Mouse (Mus musculus): ENCODE measurements at regions not wholly inside any gene's neighbourhood (a gene's known extent, or its start where the extent isn't known, plus 50 kb on each side); places are given as distances from the start of the nearest gene placed in this dataset.
A peak's percentile ranks its signal among the peaks of the same experiment; 100 is the strongest.

DNA sequence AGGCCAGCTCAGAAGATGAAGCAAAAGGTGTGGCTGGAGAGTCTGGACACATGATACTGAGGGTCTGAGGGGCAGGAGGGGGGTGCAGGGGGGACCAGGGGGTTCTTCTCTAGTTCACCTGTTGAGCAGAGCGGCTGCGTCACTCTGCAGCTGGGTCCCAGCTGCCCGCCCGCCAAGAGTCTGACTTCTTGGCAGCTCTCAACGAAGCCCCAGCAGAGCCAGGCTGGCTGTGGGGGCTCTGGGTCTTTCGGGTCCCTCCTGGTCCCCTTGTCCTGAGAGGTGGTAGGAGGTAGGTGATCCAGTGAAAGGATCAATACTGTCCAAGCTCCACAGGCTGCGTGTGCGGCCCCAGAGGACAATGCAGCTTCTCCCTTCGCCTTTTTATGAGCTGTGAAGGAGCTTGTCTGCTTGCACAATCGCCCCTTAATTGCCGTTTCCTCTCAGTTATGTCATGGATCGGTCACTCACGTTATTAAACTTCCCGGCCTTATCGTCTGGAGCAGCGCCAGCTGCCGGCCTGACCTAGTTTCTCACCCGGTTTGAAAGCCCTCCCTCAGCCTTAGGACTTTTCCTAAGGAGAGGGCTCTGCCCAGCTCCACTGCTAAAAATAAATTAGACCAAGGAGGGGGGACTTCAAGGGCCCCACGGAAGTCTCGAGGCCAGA is 98.4 kb upstream of the Ptpn1 start:
- H3K4me3 ChIP-seq (ENCODE audit: low read depth, low read length), result no peak overlapping the region
- H3K4me1 ChIP-seq (replicated peaks; ENCODE audit: control insufficient read depth, insufficient read depth, low read length), result peaks cover 17% of the 10 kb centered on the region
- no peak for ATAC-seq (replicated peaks; ENCODE audit: low FRiP score)
- H3K27me3 ChIP-seq (replicated peaks; ENCODE audit: control insufficient read depth, insufficient read depth, low read length), result peaks cover 1% of the 10 kb centered on the region
- no peak overlapping the region for H3K27ac ChIP-seq (ENCODE audit: low read depth, low read length)
- H3K9ac ChIP-seq (ENCODE audit: low read depth, low read length), result no peak overlapping the region
- WGBS, result 39% methylated on average over 20 of the region's 20 CpGs
- H3K9me3 ChIP-seq (ENCODE audit: control insufficient read depth, low read length), result no peaks in the 10 kb centered on the region
- peak overlapping the region; percentile 20; the same call in 1 of the 2 replicates for H3K4me2 ChIP-seq
- no peaks in the 10 kb centered on the region for H3K36me3 ChIP-seq (ENCODE audit: control insufficient read depth, insufficient read depth, low read length)
- no peak for DNase-seq (ENCODE audit: low spot score)

DNA sequence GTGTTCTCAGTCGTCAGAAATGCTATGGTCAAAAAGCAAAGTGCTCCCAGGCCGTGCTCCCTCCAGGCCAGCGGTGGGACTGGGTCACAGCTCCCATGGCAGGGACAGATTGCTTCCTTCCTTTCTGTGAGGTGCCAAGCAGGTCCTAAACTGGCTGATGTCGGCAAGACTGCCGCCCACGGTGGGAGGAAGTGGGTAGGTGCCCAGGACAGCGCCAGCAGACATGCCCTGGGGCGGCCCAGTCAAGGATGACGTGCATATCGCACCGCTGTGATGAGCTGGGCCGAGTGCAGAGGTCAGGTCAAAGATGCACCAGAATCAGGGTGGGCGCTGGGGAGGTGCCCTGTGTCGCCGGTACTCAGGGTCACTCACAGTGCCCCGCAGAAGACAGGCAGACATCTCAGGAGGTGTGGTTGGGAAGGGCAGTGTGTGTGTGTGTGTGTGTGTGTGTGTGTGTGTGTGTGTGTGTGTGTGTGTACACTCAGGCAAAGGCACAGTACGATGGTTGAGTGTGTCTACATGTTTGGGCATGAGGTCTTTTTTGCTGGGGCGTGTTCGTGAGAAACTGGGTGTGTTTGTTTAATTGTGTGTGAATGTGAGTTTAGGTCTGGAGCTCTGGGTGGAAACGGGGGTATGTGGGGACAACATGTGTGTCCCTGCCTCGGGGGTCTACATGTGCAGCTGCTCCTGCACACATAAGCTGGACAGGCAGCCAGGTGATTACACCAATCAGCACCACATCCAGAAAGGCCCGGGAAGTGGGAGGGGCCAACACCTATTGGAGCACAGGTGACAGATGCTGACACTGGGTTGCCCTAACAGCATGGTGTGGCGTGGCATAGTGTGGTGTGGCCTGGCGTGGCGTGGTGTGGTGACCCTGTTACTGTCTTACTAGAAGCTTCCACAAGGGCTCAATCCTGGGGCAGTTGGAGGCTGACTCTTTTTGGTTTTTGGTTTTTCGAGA is 100.5 kb upstream of the Ptpn1 start:
- no peak overlapping the region for H3K9ac ChIP-seq (ENCODE audit: low read depth, low read length)
- H3K9me3 ChIP-seq (ENCODE audit: control insufficient read depth, low read length), result no peaks in the 10 kb centered on the region
- WGBS, result 80% methylated on average over 26 of the region's 26 CpGs
- peaks cover 13% of the 10 kb centered on the region for H3K4me1 ChIP-seq (replicated peaks; ENCODE audit: control insufficient read depth, insufficient read depth, low read length)
- no peak overlapping the region for H3K27ac ChIP-seq (ENCODE audit: low read depth, low read length)
- DNase-seq (ENCODE audit: low spot score), result no peak
- no peaks in the 10 kb centered on the region for H3K36me3 ChIP-seq (ENCODE audit: control insufficient read depth, insufficient read depth, low read length)
- no peak overlapping the region for H3K4me3 ChIP-seq (ENCODE audit: low read depth, low read length)
- no peak for ATAC-seq (replicated peaks; ENCODE audit: low FRiP score)
- H3K4me2 ChIP-seq, result no peak overlapping the region
- no peaks in the 10 kb centered on the region; the same call in 1 of the 2 replicates for H3K27me3 ChIP-seq (replicated peaks; ENCODE audit: control insufficient read depth, insufficient read depth, low read length)

DNA sequence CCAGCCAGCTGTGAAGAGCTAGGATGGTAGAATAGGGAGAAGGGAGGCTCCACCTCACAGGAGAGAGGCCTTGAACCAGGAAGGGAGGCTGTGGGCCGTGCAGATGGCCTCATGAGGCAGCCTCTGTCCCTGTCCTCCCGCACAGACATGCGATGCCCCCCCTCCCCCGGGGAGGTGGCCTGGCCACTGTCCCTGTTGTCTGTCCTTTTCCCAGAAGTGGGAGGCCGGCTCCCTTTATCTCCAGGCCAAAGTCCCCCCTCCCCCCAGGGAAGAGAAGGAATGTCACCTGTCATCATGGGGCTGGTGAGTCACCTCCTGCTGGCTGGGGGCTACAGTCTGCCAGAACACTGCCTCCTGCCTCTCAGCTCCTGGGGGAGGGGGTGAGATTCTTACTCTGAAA is 103.6 kb upstream of the Ptpn1 start:
- Histone ChIP-seq H3K9ac (ENCODE audit: low read depth, low read length) (no peak overlapping the region), H3K36me3 (ENCODE audit: control insufficient read depth, insufficient read depth, low read length) (no peaks in the 10 kb centered on the region), H3K27me3 (replicated peaks; ENCODE audit: control insufficient read depth, insufficient read depth, low read length) (no peaks in the 10 kb centered on the region), H3K4me1 (replicated peaks; ENCODE audit: control insufficient read depth, insufficient read depth, low read length) (peaks cover 15% of the 10 kb centered on the region), H3K9me3 (ENCODE audit: control insufficient read depth, low read length) (no peaks in the 10 kb centered on the region), H3K4me3 (ENCODE audit: low read depth, low read length) (no peak overlapping the region), H3K4me2 (no peak overlapping the region), H3K27ac (ENCODE audit: low read depth, low read length) (no peak overlapping the region)
- ATAC-seq (replicated peaks; ENCODE audit: low FRiP score), result no peak
- no peak for DNase-seq (ENCODE audit: low spot score)
- 49% methylated on average over 5 of the region's 5 CpGs for WGBS

DNA sequence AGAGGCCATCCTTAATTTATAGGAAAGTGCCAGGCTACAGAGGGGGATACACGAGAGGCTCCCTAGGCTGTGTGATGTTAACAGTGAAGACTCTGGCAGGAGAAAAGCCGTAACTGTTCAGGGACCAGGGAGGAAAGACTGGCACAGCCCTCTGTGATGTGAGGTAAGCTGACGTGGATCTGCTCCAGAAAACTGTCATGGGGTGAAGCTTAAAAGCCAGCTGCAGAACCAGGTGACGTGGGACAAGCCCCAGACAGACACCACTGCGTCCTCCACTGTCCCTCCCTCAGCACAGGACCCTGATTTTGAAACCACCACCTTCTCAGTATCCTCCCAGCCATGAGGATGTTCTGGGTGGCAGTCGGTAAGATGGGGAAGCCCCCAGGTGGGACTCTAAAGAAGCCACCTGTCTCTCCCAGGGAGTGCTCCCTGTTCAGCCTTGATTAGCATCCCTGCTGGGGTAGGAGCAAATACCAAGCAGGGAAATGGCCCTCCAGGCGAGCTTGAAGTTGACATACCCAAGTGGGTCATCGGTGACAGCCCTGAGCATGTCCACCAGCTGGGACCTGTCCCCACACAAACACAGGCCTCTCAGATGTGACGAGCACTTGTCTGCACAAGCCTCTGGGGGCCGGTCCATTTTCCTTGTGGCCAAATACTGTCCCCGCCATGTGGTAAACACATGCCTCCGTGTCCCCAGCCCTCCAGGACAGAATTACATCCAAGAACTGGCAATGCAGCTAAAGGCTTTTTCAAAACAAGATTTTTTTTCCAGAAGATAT is 104.7 kb upstream of the Ptpn1 start:
- Histone ChIP-seq H3K36me3 (ENCODE audit: control insufficient read depth, insufficient read depth, low read length) (no peaks in the 10 kb centered on the region), H3K27me3 (replicated peaks; ENCODE audit: control insufficient read depth, insufficient read depth, low read length) (no peaks in the 10 kb centered on the region), H3K4me3 (ENCODE audit: low read depth, low read length) (no peak overlapping the region), H3K9ac (ENCODE audit: low read depth, low read length) (no peak overlapping the region), H3K4me2 (no peak overlapping the region), H3K27ac (ENCODE audit: low read depth, low read length) (no peak overlapping the region), H3K9me3 (ENCODE audit: control insufficient read depth, low read length) (no peaks in the 10 kb centered on the region), H3K4me1 (replicated peaks; ENCODE audit: control insufficient read depth, insufficient read depth, low read length) (peaks cover 12% of the 10 kb centered on the region)
- WGBS, result 68% methylated on average over 12 of the region's 12 CpGs
- ATAC-seq (replicated peaks; ENCODE audit: low FRiP score) (no peak), DNase-seq (ENCODE audit: low spot score) (no peak)

DNA sequence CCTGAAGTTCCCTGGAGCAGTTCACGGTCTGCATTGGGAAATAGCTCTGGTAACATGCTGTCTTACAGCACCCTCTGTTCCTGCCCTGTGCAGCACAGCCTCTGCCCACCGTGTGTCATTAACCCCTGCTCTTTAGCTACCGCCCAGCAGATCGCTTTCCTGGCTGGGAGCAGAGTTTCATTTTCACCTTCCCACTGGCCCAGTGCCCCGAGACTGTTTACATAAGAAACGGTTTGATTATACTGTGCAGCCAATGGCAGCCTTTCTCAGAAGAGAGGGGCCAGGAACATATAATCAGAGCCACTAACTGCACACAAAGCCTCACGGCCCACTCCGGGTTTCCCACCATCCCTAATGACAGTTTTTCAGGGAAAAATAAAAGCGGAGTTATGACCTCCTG is 108.3 kb upstream of the Ptpn1 start:
- Histone ChIP-seq H3K9ac (ENCODE audit: low read depth, low read length) (no peak overlapping the region), H3K4me3 (ENCODE audit: low read depth, low read length) (no peak overlapping the region), H3K27ac (ENCODE audit: low read depth, low read length) (peak overlapping the region; percentile 65), H3K36me3 (ENCODE audit: control insufficient read depth, insufficient read depth, low read length) (no peaks in the 10 kb centered on the region), H3K9me3 (ENCODE audit: control insufficient read depth, low read length) (no peaks in the 10 kb centered on the region), H3K4me2 (no peak overlapping the region), H3K27me3 (replicated peaks; ENCODE audit: control insufficient read depth, insufficient read depth, low read length) (peaks cover 5% of the 10 kb centered on the region; the same call in 1 of the 2 replicates), H3K4me1 (replicated peaks; ENCODE audit: control insufficient read depth, insufficient read depth, low read length) (peaks cover 14% of the 10 kb centered on the region)
- ATAC-seq (replicated peaks; ENCODE audit: low FRiP score) (0 out of 2 replicates have a peak, but pooled peaks have one; percentile 32), DNase-seq (ENCODE audit: low spot score) (no peak)
- 48% methylated on average over 9 of the region's 9 CpGs for WGBS

DNA sequence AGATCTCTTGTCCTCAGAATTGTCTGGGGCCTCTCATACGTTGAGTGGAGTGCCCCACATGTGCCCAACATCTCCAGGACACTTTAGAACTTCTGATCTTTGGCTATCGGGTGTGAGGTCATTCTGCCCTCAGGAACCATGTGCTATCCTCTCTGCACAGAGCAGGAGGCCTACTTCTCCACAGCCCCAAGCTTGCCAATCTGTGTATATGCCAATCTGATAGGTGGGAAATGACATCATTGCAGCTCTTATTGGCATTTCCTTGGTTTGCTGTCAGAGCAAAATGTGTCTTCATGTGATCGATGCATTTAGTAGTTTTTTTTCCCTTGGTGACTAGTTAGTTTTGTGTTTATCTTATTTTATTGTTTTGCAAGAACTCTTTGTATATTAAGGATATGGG is 108.8 kb upstream of the Ptpn1 start:
- no peak overlapping the region for H3K4me3 ChIP-seq (ENCODE audit: low read depth, low read length)
- no peak for ATAC-seq (replicated peaks; ENCODE audit: low FRiP score)
- H3K27ac ChIP-seq (ENCODE audit: low read depth, low read length), result no peak overlapping the region; the same call in 1 of the 2 replicates
- peaks cover 5% of the 10 kb centered on the region; the same call in 1 of the 2 replicates for H3K27me3 ChIP-seq (replicated peaks; ENCODE audit: control insufficient read depth, insufficient read depth, low read length)
- H3K4me1 ChIP-seq (replicated peaks; ENCODE audit: control insufficient read depth, insufficient read depth, low read length), result peaks cover 14% of the 10 kb centered on the region
- whole genome bisulfite sequencing, result 88% methylated on average over 3 of the region's 3 CpGs
- H3K9me3 ChIP-seq (ENCODE audit: control insufficient read depth, low read length), result no peaks in the 10 kb centered on the region
- no peak for DNase-seq (ENCODE audit: low spot score)
- H3K36me3 ChIP-seq (ENCODE audit: control insufficient read depth, insufficient read depth, low read length), result no peaks in the 10 kb centered on the region
- no peak overlapping the region for H3K9ac ChIP-seq (ENCODE audit: low read depth, low read length)
- no peak overlapping the region for H3K4me2 ChIP-seq

DNA sequence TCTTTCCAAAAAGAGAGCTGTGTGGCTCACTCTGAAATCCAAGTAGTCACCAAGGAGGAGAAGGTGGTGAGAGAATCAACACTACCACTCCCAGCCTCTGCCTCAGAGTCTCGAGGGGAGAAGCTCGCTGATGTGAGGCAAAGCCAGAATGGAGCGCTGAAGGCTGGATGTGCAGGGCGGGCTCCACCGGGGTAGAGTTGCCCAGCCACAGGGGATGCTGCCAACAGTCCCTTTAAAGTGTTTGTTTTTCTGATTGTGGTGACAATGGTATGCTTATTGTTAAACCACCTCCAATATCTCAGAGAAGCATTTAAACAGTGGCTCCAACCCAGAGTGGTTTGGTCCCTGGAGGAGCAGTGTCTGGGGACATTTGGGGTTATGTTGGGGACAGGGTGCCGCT is 110.7 kb upstream of the Ptpn1 start:
- ATAC-seq (replicated peaks; ENCODE audit: low FRiP score) (no peak), DNase-seq (ENCODE audit: low spot score) (no peak)
- Histone ChIP-seq H3K4me1 (replicated peaks; ENCODE audit: control insufficient read depth, insufficient read depth, low read length) (peaks cover 18% of the 10 kb centered on the region), H3K27me3 (replicated peaks; ENCODE audit: control insufficient read depth, insufficient read depth, low read length) (peaks cover 8% of the 10 kb centered on the region), H3K9me3 (ENCODE audit: control insufficient read depth, low read length) (no peaks in the 10 kb centered on the region), H3K27ac (ENCODE audit: low read depth, low read length) (no peak overlapping the region), H3K9ac (ENCODE audit: low read depth, low read length) (no peak overlapping the region), H3K36me3 (ENCODE audit: control insufficient read depth, insufficient read depth, low read length) (no peaks in the 10 kb centered on the region), H3K4me3 (ENCODE audit: low read depth, low read length) (no peak overlapping the region), H3K4me2 (no peak overlapping the region)
- 82% methylated on average over 6 of the region's 6 CpGs for WGBS

DNA sequence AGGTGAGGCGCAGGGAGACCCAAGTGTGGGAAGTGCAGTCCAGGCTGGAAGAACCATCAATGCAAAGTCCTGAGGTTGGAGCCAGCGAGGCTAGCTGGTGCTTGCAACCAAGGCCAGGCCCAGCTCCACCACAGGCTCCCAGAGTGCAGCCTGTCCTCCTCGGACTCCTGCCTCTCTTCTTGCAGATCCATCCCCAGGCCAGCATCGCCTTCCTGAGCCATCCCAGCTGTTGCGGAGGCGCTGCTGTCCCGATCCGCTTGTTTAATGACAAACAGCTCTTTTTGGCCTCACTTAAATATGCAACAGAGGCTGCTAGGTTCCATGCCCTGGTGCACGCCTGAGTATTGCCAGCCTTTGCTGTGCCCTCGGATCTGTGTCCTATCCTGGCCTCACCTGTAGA is 113.1 kb upstream of the Ptpn1 start:
- Histone ChIP-seq H3K4me3 (ENCODE audit: low read depth, low read length) (no peak overlapping the region), H3K27ac (ENCODE audit: low read depth, low read length) (no peak overlapping the region; the same call in 1 of the 2 replicates), H3K9ac (ENCODE audit: low read depth, low read length) (no peak overlapping the region), H3K4me2 (no peak overlapping the region), H3K27me3 (replicated peaks; ENCODE audit: control insufficient read depth, insufficient read depth, low read length) (peaks cover 8% of the 10 kb centered on the region), H3K36me3 (ENCODE audit: control insufficient read depth, insufficient read depth, low read length) (no peaks in the 10 kb centered on the region), H3K4me1 (replicated peaks; ENCODE audit: control insufficient read depth, insufficient read depth, low read length) (peaks cover 6% of the 10 kb centered on the region), H3K9me3 (ENCODE audit: control insufficient read depth, low read length) (no peaks in the 10 kb centered on the region)
- no peak for ATAC-seq (replicated peaks; ENCODE audit: low FRiP score)
- DNase-seq (ENCODE audit: low spot score), result no peak
- WGBS, result 81% methylated on average over 10 of the region's 10 CpGs
